Mouse (Mus musculus) embryo, embryonic 10.5 days (tissue): ENCODE results near the gene Paqr8.

Source experiments
- DNase-seq: peaks from one replicate; pipeline ENCODE4 v3.0.0-alpha.2; 2015; ENCODE audit warnings: low spot score

Paqr8 gene

GRCm38 (mm10) chr1:20890404-20890921, at the start of gene Paqr8:
TSS of gene Paqr8 (plus strand) at chr1:20890606.
- peak; percentile 88 for DNase-seq

GRCm38 (mm10) chr1:20856924-20857902, 33.2 kb upstream of the Paqr8 start:
- no peak for DNase-seq

DNA sequence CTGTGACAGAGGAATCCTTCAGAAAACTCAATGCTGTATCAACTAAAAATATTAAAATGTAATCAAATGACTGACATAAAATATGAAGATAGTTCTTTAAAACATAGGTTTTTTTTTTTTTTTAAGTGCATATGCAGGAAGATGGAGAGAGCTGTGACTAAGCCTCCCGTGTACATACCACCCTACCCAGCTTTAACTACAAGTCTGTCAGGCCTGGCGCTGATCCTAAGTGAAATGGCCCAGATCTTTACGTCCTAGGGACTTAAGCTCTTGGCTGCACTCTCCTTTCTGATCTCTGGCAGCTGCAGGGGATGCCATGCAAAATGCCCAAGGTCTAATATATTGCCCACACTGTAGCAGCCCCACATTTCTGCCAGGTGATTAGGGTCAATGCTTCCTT, 29.6 kb upstream of the Paqr8 start:
- no peak for DNase-seq

DNA sequence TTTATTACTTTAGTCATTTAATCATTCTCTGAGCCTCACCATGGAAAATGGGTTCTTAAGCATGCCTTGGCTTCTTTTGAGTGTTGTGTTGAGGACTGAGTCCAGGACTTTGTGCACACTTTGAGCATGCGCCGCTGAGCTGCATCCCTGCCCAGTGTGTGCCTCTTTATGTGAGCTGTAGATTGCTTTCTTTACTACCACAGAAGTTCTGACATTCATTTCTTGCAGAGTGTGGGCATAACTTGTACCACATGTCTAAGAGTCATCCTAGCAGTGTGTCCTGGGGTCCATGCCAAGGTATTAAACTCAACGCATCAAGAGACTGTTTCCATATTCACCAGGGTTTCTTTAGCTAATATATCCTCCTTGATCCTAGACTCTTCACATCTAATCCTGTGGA, 28.5 kb upstream of the Paqr8 start:
- no peak for DNase-seq

- DNase-seq: no peak
These were observed 26.8 kb upstream of the Paqr8 start for GRCm38 (mm10) chr1:20863452-20864172.

DNA sequence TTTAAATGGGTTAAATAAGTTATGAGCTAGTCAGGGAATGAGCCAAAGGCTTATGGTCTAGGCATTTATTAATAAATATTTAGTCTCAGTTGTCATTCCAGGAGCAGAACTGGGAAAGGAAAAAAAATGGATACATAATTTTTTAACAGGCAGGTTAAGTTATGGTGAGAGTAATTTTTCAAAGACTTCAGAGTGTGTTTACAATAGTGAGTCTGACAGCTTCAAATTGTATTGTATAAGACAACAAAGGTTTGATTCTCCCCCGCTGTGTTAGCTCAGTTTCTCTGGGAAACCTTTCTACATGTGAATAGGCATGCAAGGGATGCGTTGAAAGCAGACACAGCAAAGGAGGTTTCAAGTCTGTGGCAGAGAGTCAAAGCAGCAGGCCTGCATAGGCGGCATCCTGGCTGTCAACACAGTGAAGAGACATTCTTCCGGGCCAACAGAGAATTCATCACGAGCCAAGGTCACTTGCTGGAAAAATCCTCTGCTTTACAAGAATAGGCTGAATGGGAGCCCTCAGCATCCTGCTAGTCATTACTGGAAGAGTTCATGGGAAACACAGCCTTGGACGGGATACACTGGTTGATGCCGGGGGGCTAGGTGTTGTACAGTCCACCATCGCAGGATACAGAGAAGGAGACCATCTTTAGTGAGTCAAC, 23.0 kb upstream of the Paqr8 start:
- DNase-seq: peak; percentile 65

DNA sequence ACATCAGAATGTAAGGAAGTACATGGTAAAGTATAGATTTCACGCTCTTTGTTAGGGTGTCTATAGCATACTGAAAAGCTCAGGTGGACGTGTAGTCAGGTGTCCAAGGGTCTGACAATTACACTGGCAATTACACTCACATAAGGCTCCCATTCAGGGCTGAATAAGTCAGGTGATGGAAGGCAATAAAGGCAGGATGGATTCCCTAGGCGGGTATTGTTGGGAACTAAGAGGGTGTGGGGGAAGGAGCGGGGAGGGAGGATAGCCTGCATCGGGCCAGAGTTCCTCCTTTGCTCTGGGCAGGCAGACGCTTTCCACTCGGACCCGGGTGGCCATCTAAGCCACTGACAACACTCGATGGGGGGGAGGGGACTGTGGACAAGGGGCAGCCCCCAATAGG, 22.4 kb upstream of the Paqr8 start:
- peak; percentile 25 for DNase-seq

DNA sequence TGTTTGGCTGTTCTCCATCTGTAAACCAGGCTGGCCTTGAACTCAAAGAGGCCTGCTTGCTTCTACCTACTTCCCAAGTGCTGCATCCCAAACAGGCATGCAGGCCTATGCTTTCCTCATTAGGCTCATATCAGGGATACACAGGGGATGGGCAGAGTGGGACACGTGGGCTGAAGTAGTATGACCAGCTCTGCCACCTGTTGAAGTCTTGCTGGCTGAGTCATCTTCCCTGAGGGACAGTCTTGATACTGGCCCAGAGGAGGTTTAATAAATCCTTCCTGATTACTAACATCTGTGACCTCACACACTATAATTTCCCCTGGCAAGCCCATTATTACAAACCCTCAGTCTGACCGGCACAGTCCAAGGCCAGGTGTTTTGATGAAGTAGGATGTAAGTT, 19.5 kb upstream of the Paqr8 start:
- no peak for DNase-seq

DNA sequence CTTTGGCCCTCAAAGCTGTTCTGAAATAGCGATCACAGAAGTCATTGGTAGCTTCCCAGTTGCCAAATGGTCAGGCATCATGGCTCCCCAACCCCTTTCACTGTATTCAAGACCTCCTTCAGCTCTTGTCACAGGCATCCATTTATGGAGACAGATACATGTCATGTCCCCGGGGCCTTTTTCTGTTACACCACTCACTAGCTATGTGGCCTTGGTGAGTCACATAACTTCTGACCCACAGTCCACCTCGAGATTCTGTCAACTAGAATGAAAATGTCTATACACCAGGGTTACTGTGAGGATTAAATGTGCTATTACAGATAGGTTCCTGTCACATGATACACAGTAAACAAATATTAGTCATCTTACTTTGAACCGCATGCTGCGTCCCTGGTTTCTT, 17.9 kb upstream of the Paqr8 start:
- no peak for DNase-seq

DNA sequence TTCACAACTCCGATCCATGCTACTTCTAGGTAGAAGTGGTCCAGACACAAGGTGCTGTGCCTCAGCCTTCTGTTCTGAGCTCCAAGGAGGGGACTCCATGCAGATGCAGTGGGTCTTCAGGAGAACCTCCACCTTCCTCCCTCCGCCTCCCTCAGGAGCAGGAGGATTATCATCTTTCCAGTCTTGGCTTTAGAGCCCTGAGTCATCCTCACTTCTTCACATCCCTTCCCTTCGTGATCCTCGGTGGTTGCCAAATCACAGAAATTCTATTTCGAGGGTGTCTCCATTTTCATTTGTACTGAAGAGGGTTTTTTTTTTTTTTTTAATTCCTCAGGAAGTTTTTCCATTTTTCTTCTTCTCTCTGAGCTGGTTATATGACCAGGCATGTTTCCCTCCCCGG, 16.3 kb upstream of the Paqr8 start:
- DNase-seq: no peak

DNA sequence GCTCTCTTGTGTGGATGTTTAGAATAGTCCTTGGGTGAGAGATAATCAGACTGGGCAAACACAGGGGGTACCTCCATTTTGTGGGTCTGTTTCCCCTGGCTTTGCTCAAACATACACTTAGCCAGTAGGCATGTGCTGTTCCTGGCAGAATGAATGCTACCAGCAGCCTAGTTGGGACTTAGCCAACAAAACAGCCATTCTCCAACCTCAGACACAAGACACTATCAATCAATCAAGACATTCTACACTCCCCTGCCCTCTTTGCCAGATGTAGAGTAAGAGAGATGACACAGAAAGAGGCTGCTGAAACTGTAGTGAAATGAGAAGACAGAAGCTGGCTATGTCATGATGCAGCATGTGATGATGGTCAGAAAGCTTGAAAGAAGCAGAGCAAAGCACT, 13.1 kb upstream of the Paqr8 start:
- no peak for DNase-seq

GRCm38 (mm10) chr1:20879361-20879760, 11.0 kb upstream of the Paqr8 start:
- DNase-seq: no peak

DNA sequence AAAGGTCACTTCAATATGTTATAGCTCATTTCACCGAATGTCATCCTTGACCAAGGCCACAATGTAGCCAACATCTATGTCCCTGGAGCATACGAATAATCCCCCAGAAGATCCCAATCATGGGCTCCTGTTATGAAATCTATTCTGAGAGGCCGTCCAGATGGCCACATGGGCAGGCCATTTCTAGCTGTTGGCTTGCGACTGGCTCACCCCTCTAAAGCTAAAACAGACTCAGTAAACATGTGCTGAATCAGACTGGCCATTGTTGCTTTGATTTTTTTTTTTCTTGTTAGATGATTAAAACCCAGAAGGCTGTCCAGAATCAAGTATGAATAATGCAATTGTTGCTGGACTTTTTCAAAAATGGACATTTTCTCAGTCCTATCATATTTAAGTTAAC, 7.3 kb upstream of the Paqr8 start:
- no peak for DNase-seq

- no peak for DNase-seq
These were observed 566 bp upstream of the Paqr8 start for GRCm38 (mm10) chr1:20889677-20890403.

DNA sequence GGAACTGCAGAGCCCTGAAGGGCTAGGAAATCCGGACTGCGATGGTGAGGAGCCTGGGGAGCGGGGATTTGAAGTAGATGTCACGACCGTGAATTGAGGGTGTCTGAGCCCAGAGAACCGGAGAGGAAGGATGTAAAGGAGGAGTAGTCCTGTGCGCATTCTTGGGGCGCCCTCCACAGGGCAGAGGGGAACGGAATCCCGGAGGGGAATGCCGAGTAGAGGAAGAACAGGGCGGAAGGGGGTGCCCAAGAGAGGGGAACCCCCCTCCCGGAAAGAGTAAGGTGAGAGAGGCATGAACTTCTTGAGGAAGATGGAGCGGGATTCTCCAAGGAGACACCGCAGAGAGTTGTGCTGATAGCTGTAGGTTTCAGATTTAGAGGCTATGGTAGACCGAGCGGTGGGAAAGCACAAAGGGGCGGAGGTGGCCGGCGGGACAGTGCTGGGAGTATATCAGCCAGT, 564 bp downstream of the Paqr8 start:
- peak; percentile 72 for DNase-seq

DNA sequence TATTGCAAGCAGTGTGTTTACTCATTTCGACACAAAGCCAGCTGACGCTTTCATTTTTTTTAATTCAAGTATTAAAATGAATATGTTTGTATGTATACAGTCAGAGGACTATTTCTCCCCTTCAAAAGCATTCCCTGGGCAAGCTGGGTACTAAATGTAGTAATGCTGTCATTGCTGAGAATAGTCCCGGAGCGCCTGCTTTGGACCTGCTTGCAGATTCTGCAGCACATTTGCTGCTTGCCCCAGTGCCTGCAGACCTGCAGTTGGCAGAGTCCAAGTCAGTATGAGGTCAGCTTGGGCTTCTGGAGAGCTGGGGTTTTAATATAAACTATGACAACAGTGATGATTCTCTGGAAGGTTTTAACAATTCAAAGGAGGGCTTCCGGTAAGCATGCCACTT, 2.7 kb downstream of the Paqr8 start:
- no peak for DNase-seq

DNA sequence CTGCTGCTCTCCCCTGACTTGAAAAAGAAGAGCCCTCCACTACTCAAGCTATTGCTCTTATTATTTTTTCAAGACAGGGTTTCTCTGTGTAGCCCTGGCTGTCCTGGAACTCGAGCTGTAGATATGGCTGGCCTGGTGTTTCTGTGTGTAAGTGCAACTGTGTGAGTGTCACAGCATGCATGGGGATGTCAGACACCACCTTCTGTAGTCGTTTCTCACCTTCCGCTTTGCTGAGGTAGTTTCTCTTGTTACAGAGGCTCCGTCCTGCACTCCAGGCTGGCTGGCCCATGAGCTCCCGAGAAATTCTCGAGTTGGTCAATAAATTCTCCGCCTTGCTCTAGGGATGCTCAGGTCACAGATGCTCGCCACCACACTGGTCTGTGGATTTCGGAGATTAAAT, 8.0 kb downstream of the Paqr8 start:
- no peak for DNase-seq

DNA sequence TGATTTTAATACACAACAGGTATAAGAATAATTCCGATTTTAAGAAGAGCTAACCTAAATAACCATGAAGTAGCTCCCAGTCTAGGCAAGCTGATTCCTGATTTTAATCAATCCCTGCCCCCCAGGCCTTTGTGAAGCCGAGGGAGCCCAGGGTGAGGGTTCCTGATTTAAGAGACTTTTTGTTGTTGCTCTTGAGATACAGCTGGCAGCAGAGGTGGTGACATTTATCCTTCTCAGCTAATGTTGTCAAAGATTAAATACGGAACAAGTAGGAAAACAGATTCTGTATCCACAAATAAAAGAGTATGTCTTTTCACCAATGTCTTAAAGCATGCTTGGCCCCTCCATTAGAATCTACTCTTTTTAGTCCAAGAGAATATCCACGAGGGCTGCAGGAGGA, 9.9 kb downstream of the Paqr8 start:
- DNase-seq: no peak

DNA sequence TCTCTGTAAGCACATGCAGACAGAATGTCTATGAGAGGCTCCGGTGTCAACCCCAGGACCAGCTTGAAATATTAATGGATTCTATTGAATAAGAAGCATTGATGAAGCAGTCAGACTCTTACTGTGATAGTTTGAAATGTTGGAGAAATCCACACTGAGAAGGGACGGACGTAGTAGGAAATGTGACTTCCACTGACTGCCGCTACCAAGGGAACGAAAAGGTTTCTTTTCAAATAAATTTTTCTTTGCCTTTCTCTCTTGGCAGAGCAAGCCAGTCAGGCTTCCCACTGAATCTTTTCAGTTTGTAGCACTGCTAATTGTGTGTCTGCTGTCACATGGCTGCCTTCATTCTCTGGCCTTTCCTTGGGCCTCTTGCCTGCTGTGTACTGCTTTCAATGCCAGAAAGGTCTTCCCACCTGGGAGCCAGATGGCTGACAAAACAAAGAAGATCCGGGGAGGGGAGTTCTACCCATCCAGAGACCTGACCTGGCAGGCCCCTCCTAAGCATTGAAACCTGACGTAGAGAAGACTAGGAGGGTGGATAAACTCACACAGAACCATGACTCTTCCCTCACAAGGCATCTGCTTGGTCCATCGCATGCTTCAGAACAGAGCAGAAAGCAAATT, 15.2 kb downstream of the Paqr8 start:
- no peak for DNase-seq

DNA sequence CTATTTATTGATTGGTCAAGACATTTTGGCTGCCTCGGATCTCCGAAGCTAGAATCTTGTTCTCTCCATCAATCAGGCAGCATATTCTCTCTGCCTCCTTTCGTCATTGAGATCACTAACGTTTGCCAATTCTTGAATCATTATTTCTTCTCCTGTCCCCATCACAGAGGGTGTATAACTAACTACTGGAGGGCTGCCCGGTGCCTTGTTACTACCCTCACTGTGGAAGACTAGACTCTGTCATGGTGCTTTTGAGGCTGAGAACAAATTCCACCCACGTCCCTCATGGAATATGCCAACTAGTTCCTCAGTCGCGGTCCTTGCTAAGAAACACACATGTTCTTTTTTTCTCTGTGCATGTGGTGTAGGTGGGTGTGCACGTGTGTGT, 15.7 kb downstream of the Paqr8 start:
- no peak for DNase-seq

DNA sequence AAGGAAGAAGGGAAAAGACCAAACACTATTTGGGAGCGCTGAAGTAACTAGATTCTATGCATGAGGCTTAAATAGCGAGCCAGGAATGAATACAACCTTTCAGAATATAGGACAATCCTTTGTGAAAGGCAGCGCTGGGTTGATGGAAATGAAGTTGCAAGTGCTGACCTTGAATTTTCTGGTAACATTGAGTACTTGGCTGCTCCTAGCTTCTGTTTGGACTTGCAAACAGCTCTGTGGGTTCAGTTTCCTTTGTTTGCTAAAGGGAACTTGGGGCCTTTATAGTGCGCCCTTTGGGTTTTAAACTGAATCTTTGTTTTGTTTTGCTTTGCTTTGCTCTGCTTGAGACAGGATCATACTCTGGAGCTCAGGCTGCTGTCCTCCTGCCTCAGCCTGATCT, 18.1 kb downstream of the Paqr8 start:
- DNase-seq: peak; percentile 22
